Mouse (Mus musculus): Measurements from ENCODE around the gene Gm21767. TPM values are rescaled to one million over a fixed set of nuclear protein-coding genes. Genes with fewer than 3 reads are reported as not detected.

Gene Gm21767
- polyA plus RNA-seq (2014; fragmentation: Illumina TruSeq; extraction: RNeasy Lipid Tissue Mini Kit (QIAGEN cat#74804); ENCODE audit: low replicate concordance), result not detected

GRCm38 (mm10) chrY:13941438-13941837 lies at the start of gene Gm21767:
Gm21767 (plus strand) TSS chrY:13941738.

